Mouse (Mus musculus) common myeloid progenitor, adult 5-6 weeks (primary cell): Measurements from ENCODE around the gene Pi4kb. TPM values are rescaled to one million over a fixed set of nuclear protein-coding genes. Genes with fewer than 3 reads are reported as not detected.
"Not testable (repeated sequence)": the region's sequence is repeated elsewhere in the genome, so short reads cannot be mapped to it uniquely, and the experiment has no call there.

Experiments used
- ATAC-seq: replicated peaks from 2 replicates; pipeline ENCODE4 v1.8.0; 2016; ENCODE audit warnings: low read depth, mild to moderate bottlenecking, moderate TSS enrichment, inconsistent platforms; ENCODE audit not compliant: poor library complexity, severe bottlenecking
- total RNA-seq: library from RNA; stranded (forward); fragments of 200-1000, 187-1606 nt; gene quantifications from 2 replicates; pipeline ENCODE4 v1.2.3, GENCODE M21; 2017

The Pi4kb gene
- total RNA-seq, 1 experiment from 2014 or later: 43.0 TPM

DNA sequence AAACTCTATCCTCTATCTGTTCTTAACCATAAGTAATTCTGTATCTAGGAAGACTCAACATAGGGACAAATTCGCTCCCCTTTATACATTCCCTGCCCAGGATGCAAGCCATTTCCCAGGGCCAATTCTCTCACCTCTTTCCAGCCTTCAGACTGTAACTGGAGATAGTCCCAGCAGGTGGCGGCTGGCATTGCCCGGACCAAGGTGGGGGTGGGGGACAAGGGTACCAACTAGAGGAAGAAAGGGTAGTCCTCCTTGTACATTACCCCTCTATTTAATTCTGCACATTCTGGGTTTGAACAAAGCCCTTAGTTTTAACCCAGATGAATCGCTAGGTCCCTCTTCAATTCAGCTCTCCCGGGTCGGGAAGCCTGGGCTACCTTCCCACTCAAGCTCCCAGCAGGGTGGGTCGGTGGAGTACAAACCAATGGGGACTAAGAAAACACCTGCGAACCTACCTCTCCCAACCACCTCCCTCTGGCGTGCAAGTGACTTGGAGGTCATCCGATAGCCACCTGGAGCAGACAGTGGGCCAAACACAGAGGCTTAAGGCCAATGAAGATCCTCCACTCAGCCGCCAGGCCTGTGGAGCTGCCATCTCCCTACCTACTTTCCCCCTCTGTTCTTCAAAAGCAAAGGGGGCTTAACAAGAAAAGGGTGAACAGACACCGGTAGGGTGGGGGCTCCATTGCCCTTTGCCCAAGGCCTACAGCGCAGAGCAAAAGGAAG is 39.3 kb downstream of the Pi4kb start:
- ATAC-seq: no peak

- no peak for ATAC-seq
Measured at GRCm38 (mm10) chr3:95014428-95015151, 40.1 kb downstream of the Pi4kb start.

DNA sequence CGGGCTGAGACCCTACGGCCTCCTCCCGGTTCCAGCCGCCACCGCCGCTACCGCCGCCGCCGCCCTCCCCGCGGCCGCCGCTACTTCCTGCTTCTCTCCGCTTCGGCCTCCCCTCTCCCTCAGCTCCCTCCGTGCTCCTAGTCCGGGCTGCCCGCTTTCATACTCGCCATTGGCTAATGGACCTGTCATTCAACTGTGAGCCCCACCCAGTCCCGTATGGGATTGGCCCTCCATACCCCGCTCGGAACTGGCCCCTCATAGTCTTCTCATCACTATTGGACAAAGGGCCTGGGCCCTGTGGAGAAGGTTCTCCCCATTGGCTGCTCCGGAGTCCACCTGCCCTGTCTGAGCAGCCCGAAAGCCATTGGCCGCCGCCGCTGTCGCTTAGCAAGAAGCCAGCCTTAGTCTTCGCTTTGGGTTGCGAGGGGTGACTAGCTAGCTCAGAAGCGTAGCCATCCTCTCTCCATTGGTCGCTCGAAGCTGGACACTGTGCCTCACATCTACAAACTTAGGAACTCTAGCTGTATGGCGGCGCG is 40.9 kb downstream of the Pi4kb start, which contains the start of gene Zfp687:
Zfp687 (minus strand) TSS at position 112 of the 536 bp plus-strand sequence.
- peak; percentile 84 for ATAC-seq

DNA sequence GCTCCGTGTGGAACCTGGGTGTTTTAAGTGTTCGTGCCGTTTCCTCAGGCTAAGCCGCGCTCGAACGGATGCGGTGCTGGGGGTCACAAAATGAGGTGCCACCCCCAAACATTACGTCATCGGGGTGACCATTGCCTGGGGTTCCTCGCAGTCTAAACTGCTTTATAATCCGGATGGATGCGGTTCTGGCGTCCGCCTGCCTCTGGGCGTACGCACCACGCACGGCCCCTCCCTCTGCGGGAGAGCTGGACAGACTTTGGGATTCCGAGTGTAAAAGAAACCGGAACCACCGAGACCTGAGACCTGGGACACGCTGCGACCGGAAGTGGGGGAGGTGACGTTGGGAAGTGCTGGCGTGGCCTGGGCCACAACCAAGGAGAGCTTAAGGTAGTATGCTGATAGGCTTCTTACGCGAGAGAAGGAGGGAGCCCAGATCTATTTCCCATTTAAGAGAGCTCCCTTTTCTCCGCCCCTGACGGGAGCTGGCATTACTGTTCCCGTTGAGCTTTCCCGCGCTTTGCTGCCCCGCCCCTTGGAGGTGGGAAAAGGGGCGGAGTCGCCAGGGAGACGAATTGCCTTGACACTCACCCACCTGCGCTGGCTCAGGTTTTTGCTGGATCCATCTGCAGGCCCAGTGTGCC is 41.5 kb downstream of the Pi4kb start:
- ATAC-seq: peak; percentile 58

DNA sequence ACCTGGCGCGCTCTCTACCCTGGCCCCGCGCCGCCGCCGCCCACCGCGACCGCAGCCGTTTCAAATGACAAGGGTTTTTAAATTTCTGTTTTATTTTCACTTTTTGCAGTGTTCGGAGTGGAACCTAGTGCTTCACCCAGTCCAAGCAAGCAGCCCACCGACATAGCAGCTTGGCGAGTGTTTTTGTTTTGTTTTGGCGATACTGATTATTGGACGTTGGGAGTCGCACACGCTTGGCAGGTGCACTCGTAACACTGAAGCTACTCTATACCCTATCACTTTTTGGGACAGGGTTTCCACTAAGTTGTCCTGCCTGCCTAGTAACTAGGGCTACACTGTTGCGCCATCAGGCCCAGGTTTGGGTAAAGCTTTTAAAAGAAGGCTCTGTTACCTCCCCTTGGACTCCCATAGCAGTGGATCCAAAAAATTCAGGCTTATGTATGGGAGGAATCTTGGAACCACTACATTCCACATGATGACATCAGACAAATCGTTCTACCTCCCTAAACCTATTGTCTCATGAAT is 42.1 kb downstream of the Pi4kb start:
- no peak for ATAC-seq

- ATAC-seq: no peak
Measured at GRCm38 (mm10) chr3:95018741-95019140, 44.2 kb downstream of the Pi4kb start.

DNA sequence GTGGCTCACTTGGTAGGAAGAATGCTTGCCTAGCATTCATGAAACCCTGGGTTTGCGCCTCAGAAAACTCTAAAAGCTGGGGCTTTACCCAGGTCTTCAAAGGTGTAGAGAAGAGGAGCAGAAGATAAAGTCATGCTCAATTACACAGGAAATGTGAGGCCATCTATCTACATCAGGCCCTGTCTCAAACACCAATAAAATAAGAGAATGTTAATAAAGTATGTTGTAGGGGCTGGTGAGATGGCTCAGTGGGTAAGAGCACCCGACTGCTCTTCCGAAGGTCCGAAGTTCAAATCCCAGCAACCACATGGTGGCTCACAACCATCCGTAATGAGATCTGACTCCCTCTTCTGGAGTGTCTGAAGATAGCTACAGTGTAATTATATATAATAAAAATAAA is 46.4 kb downstream of the Pi4kb start:
- ATAC-seq: not testable (repeated sequence)

GRCm38 (mm10) chr3:95024551-95024950 is 50.0 kb downstream of the Pi4kb start:
- ATAC-seq: no peak

GRCm38 (mm10) chr3:95025202-95025601 is 50.7 kb downstream of the Pi4kb start:
- ATAC-seq: no peak

DNA sequence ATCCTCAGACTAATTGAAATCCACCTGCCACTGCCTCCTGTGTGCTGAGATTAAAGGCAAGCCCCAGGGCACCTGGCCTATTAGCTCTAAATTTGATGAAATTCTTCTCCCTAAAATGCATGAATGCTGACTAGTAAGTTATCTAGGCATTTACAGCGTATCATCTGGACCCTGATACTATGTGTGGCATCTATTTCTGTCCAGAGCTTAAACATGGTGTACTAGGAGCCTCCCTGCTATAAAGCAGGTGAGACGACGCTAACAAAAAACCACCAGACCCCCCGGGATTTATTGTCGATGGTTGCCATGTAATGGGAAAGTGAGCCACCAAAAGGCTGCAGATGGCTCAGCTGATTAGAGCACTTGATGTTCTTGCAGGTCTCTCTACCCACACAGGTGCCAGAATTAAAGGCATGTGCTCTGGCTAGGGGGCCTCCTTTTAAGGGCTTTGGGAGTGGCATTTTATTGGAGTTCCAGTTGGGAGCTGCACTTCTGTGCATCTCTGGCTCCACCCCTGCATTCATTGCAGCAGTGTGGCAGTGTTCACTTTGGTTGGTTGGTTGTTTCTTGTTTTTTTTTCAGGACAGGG is 52.6 kb downstream of the Pi4kb start:
- no peak for ATAC-seq

- ATAC-seq: peak; percentile 93
Measured at GRCm38 (mm10) chr3:95027701-95028100, 53.2 kb downstream of the Pi4kb start.

DNA sequence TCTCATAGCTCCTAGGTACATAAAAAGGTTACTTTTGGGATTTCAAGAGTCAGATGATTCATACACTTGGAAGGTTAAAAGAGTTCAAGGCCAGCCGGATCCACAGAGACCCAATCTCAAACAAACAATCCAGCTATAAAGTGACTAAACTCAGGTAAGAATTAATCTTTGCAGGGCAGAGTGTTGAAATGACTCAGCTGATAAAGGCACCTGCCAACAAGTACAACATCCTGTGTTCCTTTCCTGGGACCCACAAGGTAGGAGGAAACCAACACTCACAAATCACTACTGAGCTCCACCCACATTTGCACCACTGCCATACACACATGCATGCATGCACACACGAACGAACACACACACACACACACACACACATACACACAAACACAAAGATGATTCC is 54.1 kb downstream of the Pi4kb start:
- ATAC-seq: no peak

DNA sequence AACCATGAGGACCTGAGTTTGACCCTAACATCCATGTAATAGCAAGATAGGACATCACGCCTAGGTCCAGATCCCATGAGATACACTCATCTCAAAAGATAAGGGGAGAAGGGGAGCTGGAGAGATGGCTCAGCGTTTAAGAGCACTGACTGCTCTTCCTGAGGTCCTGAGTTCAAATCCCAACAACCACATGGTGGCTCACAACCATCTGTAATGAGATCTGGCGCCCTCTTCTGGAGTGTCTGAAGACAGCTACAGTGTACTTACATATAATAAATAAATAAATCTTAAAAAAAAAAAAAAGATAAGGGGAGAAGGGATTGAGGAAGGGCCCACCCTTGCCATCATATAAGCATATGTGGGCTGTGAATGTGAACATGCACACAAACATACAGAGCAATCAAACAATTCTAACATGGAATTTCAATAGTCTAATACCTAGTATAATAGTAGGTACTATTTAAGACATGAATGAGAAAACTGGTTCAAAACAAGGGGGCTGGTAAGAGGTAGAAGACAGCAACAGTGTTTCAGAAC is 54.8 kb downstream of the Pi4kb start:
- not testable (repeated sequence) for ATAC-seq

DNA sequence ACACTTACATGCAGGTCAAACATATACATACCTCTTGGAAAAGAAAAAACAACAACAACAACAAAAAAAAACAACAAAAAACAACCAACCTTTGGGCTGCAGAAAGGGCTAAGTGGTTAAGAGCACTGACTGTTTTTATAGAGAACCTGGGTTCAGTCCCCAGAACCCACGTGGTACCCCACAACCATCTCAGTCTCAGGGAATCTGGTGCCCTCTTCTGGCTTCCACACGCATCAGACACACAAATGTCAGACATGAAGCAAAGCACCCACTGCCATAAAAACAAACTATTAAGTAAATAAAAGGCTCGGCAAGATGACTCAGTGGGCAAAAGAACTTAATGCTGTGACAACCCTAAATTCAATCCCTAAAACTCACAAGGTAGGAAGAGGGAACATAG is 55.4 kb downstream of the Pi4kb start:
- peak; percentile 50; the same call in 1 of the 2 replicates for ATAC-seq

GRCm38 (mm10) chr3:95041625-95042024 is 67.1 kb downstream of the Pi4kb start:
- no peak for ATAC-seq

GRCm38 (mm10) chr3:95042166-95042837 is 67.8 kb downstream of the Pi4kb start, which contains the start of gene Psmd4:
TSS of gene Psmd4 (minus strand) at chr3:95042614.
- peak; percentile 98 for ATAC-seq

DNA sequence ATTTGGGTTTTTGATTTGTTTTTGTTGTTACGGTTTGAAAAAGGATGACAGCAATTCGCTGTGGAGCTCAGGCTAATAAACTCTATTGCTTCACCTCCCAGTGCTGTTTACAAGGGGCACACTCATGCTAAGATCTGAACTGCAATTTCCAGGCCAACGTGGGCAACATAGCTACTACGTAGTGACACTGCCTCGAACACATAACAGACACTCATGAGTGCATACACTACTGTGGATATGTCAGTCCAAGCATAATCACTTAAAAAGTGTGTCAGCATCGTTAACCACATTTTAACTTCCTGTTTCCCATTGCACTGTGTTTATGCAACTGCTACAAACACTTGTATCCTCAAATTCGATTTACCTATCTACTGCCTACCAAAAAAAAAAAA is 68.3 kb downstream of the Pi4kb start:
- ATAC-seq: peak; percentile 71

- no peak for ATAC-seq
Measured at GRCm38 (mm10) chr3:95043251-95043650, 68.7 kb downstream of the Pi4kb start.

GRCm38 (mm10) chr3:95046462-95047057 is 72.0 kb downstream of the Pi4kb start:
- ATAC-seq: no peak
